Mouse (Mus musculus): ENCODE measurements around the gene Glmn. TPM values are rescaled to one million over a fixed set of nuclear protein-coding genes. Genes with fewer than 3 reads are reported as not detected.

Gene Glmn
- total RNA-seq, 1 experiment = 14.7 TPM

DNA sequence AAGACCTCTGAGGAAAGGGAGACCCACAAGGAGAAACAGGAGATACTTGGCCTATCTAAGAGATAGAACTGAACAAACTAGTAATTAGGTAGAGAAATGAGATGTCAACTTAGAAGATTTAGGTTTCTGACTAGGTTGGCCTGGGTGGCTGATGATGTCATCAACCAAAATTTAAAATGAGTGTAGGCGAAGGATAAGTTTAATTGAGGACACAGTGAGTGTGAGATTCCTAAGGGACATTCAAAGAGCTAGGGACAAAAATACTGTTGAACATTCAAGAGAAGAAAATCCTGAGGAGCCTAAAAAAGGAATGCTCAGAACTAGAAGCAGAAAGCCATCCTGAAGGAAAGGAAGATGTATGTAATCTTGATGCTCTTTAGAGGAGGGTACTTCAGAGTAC is 81.6 kb downstream of the Glmn start:
- no peak overlapping the region for H3K9ac ChIP-seq (ENCODE audit: insufficient read depth, low read depth, low read length, poor library complexity, severe bottlenecking)
- no peaks in the 10 kb centered on the region for H3K36me3 ChIP-seq (ENCODE audit: control insufficient read depth, insufficient read depth, low read length, poor library complexity, severe bottlenecking)
- TF ChIP-seq MAFK (IDR thresholded peaks at IDR 0.05; ENCODE audit: insufficient read depth, low read depth, low read length) (no peak), ZNF384 (IDR thresholded peaks at IDR 0.05; ENCODE audit: low read depth, low read length) (no peak), ZC3H11A (IDR thresholded peaks at IDR 0.05; ENCODE audit: borderline replicate concordance, low read depth, low read length) (no peak), HCFC1 (IDR thresholded peaks at IDR 0.05; ENCODE audit: borderline replicate concordance, insufficient read depth, low read length) (no peak), CHD2 (IDR thresholded peaks at IDR 0.05; ENCODE audit: low read depth, low read length) (no peak)
- no peak overlapping the region for H3K27ac ChIP-seq (ENCODE audit: insufficient read depth, low read depth, low read length, poor library complexity, severe bottlenecking)
- DNase-seq (ENCODE audit: low read depth, low spot score) = no peak
- no peak overlapping the region for H3K4me3 ChIP-seq (ENCODE audit: insufficient read depth in 1 of 2, low read depth in 1 of 2, low read length in 2 of 2, poor library complexity in 1 of 2, severe bottlenecking in 1 of 2)
- H3K4me1 ChIP-seq (ENCODE audit: control insufficient read depth in 2 of 2, insufficient read depth in 2 of 2, low read length in 2 of 2, poor library complexity in 1 of 2) = no peaks in the 10 kb centered on the region
- in situ Hi-C loops (cut with MboI; ENCODE audit: low sequenced_read_pairs in 2 of 2, unreplicated experiment in 2 of 2) = no loop called here
- H3K9me3 ChIP-seq (ENCODE audit: control insufficient read depth, insufficient read depth, low read depth, low read length) = no peaks in the 10 kb centered on the region

DNA sequence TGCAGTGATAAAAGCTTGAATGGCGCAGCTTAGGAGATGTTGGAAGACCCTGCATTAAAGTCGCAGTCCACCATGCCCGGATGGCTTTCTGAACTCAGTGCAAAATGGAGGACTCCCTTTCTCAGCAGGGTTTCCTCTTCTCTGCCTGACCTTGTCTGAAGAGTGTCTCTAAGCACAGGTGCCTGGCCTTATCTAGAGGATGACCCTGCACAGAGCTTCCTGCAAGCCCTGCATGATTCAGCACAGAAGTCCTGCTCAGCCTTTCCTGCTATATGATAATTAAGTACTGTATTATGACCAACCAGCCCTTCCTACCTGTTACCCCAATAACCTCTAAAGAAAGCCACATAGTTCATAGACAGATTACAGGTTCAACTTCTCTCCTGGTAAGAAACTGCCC is 82.2 kb downstream of the Glmn start:
- in situ Hi-C loops (cut with MboI; ENCODE audit: low sequenced_read_pairs in 2 of 2, unreplicated experiment in 2 of 2) = no loop called here
- TF ChIP-seq MAFK (IDR thresholded peaks at IDR 0.05; ENCODE audit: insufficient read depth, low read depth, low read length) (no peak), ZNF384 (IDR thresholded peaks at IDR 0.05; ENCODE audit: low read depth, low read length) (no peak), HCFC1 (IDR thresholded peaks at IDR 0.05; ENCODE audit: borderline replicate concordance, insufficient read depth, low read length) (no peak)

DNA sequence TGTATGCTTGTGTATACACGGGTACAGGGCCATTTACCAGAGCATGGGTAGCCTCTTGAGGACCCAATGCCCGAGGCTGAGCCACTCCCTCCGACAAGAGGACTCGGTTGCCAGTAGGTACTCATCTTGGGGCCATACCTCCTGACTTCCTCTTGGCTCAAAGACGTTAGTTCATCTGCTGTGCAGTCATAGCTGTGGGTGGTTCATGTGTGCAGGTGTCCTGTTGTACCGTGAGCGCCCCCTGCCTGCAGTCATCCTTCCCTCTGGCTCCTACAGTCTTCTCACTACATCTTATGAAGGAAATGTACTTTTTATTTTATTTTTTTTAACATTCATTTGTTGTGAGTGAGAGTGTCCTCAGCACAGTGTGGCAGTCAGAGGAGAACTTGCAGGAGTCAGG is 84.1 kb downstream of the Glmn start:
- TF ChIP-seq HCFC1 (IDR thresholded peaks at IDR 0.05; ENCODE audit: borderline replicate concordance, insufficient read depth, low read length) (no peak), ZC3H11A (IDR thresholded peaks at IDR 0.05; ENCODE audit: borderline replicate concordance, low read depth, low read length) (no peak), CHD2 (IDR thresholded peaks at IDR 0.05; ENCODE audit: low read depth, low read length) (no peak), MAFK (IDR thresholded peaks at IDR 0.05; ENCODE audit: insufficient read depth, low read depth, low read length) (no peak), ZNF384 (IDR thresholded peaks at IDR 0.05; ENCODE audit: low read depth, low read length) (no peak)
- Histone ChIP-seq H3K9me3 (ENCODE audit: control insufficient read depth, insufficient read depth, low read depth, low read length) (no peaks in the 10 kb centered on the region), H3K4me3 (ENCODE audit: insufficient read depth in 1 of 2, low read depth in 1 of 2, low read length in 2 of 2, poor library complexity in 1 of 2, severe bottlenecking in 1 of 2) (no peak overlapping the region), H3K27ac (ENCODE audit: insufficient read depth, low read depth, low read length, poor library complexity, severe bottlenecking) (no peak overlapping the region), H3K9ac (ENCODE audit: insufficient read depth, low read depth, low read length, poor library complexity, severe bottlenecking) (no peak overlapping the region), H3K36me3 (ENCODE audit: control insufficient read depth, insufficient read depth, low read length, poor library complexity, severe bottlenecking) (no peaks in the 10 kb centered on the region), H3K4me1 (ENCODE audit: control insufficient read depth in 2 of 2, insufficient read depth in 2 of 2, low read length in 2 of 2, poor library complexity in 1 of 2) (no peaks in the 10 kb centered on the region)
- in situ Hi-C loops (cut with MboI; ENCODE audit: low sequenced_read_pairs in 2 of 2, unreplicated experiment in 2 of 2) = no loop called here
- DNase-seq (ENCODE audit: low read depth, low spot score) = peak; percentile 37

More for the DNA sequence above, 82.2 kb downstream of the Glmn start:
- no peak overlapping the region for H3K4me3 ChIP-seq (ENCODE audit: insufficient read depth in 1 of 2, low read depth in 1 of 2, low read length in 2 of 2, poor library complexity in 1 of 2, severe bottlenecking in 1 of 2)
- no peak overlapping the region for H3K9ac ChIP-seq (ENCODE audit: insufficient read depth, low read depth, low read length, poor library complexity, severe bottlenecking)
- H3K4me1 ChIP-seq (ENCODE audit: control insufficient read depth in 2 of 2, insufficient read depth in 2 of 2, low read length in 2 of 2, poor library complexity in 1 of 2) = no peaks in the 10 kb centered on the region
- no peak overlapping the region for H3K27ac ChIP-seq (ENCODE audit: insufficient read depth, low read depth, low read length, poor library complexity, severe bottlenecking)
- no peaks in the 10 kb centered on the region for H3K36me3 ChIP-seq (ENCODE audit: control insufficient read depth, insufficient read depth, low read length, poor library complexity, severe bottlenecking)
- DNase-seq (ENCODE audit: low read depth, low spot score) = no peak
- no peaks in the 10 kb centered on the region for H3K9me3 ChIP-seq (ENCODE audit: control insufficient read depth, insufficient read depth, low read depth, low read length)

GRCm38 (mm10) chr5:107511326-107511725 is 86.4 kb downstream of the Glmn start:
- no peak for DNase-seq (ENCODE audit: low read depth, low spot score)
- Histone ChIP-seq H3K9me3 (ENCODE audit: control insufficient read depth, insufficient read depth, low read depth, low read length) (no peaks in the 10 kb centered on the region), H3K4me1 (ENCODE audit: control insufficient read depth in 2 of 2, insufficient read depth in 2 of 2, low read length in 2 of 2, poor library complexity in 1 of 2) (no peaks in the 10 kb centered on the region), H3K4me3 (ENCODE audit: insufficient read depth in 1 of 2, low read depth in 1 of 2, low read length in 2 of 2, poor library complexity in 1 of 2, severe bottlenecking in 1 of 2) (no peak overlapping the region), H3K9ac (ENCODE audit: insufficient read depth, low read depth, low read length, poor library complexity, severe bottlenecking) (no peak overlapping the region), H3K36me3 (ENCODE audit: control insufficient read depth, insufficient read depth, low read length, poor library complexity, severe bottlenecking) (no peaks in the 10 kb centered on the region), H3K27ac (ENCODE audit: insufficient read depth, low read depth, low read length, poor library complexity, severe bottlenecking) (no peak overlapping the region)
- TF ChIP-seq MAFK (IDR thresholded peaks at IDR 0.05; ENCODE audit: insufficient read depth, low read depth, low read length) = no peak
- TF ChIP-seq ZC3H11A (IDR thresholded peaks at IDR 0.05; ENCODE audit: borderline replicate concordance, low read depth, low read length) = no peak
- TF ChIP-seq ZNF384 (IDR thresholded peaks at IDR 0.05; ENCODE audit: low read depth, low read length) = no peak
- no peak for TF ChIP-seq CHD2 (IDR thresholded peaks at IDR 0.05; ENCODE audit: low read depth, low read length)
- no peak for TF ChIP-seq HCFC1 (IDR thresholded peaks at IDR 0.05; ENCODE audit: borderline replicate concordance, insufficient read depth, low read length)
- in situ Hi-C loops (cut with MboI; ENCODE audit: low sequenced_read_pairs in 2 of 2, unreplicated experiment in 2 of 2) = no loop called here

DNA sequence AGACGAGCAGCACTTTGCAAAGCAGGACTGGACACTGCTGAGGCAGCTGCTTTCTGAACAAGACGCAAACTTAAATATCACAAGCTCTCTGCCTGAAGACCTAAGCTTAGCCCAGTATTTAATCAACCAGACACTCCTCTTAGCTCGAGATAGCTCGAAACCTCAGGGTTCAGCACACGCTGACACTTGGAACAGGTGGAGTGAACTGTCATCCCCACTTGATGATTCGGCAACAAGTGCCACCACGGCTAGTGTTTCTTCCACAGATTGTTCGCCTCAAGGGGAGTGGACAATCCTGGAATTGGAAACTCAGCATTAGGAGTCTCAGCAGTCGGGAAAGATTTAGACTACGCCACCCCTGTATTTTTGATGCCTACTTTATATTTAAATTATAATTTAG is 87.2 kb downstream of the Glmn start:
- no peak overlapping the region for H3K4me3 ChIP-seq (ENCODE audit: insufficient read depth in 1 of 2, low read depth in 1 of 2, low read length in 2 of 2, poor library complexity in 1 of 2, severe bottlenecking in 1 of 2)
- no peak overlapping the region for H3K27ac ChIP-seq (ENCODE audit: insufficient read depth, low read depth, low read length, poor library complexity, severe bottlenecking)
- no peaks in the 10 kb centered on the region for H3K36me3 ChIP-seq (ENCODE audit: control insufficient read depth, insufficient read depth, low read length, poor library complexity, severe bottlenecking)
- H3K4me1 ChIP-seq (ENCODE audit: control insufficient read depth in 2 of 2, insufficient read depth in 2 of 2, low read length in 2 of 2, poor library complexity in 1 of 2) = no peaks in the 10 kb centered on the region
- no peak overlapping the region for H3K9ac ChIP-seq (ENCODE audit: insufficient read depth, low read depth, low read length, poor library complexity, severe bottlenecking)
- TF ChIP-seq HCFC1 (IDR thresholded peaks at IDR 0.05; ENCODE audit: borderline replicate concordance, insufficient read depth, low read length) = no peak
- no peak for TF ChIP-seq MAFK (IDR thresholded peaks at IDR 0.05; ENCODE audit: insufficient read depth, low read depth, low read length)
- TF ChIP-seq CHD2 (IDR thresholded peaks at IDR 0.05; ENCODE audit: low read depth, low read length) = no peak
- no peak for TF ChIP-seq ZNF384 (IDR thresholded peaks at IDR 0.05; ENCODE audit: low read depth, low read length)
- no peak for TF ChIP-seq ZC3H11A (IDR thresholded peaks at IDR 0.05; ENCODE audit: borderline replicate concordance, low read depth, low read length)
- no peak for DNase-seq (ENCODE audit: low read depth, low spot score)
- H3K9me3 ChIP-seq (ENCODE audit: control insufficient read depth, insufficient read depth, low read depth, low read length) = no peaks in the 10 kb centered on the region
- in situ Hi-C loops (cut with MboI; ENCODE audit: low sequenced_read_pairs in 2 of 2, unreplicated experiment in 2 of 2) = no loop called here

Measured in ES-E14 (cell line).